Mouse (Mus musculus) forebrain, postnatal 0 days (tissue): ENCODE measurements around the gene Ctla4. TPM values are rescaled to one million over a fixed set of nuclear protein-coding genes. Genes with fewer than 3 reads are reported as not detected.
A peak's percentile ranks its signal among the peaks of the same experiment; 100 is the strongest.

Experiments
- ATAC-seq: fragments of 200-750 bp; cut with Nextera tagmentation; 2 replicates; pipeline ENCODE4 v1.8.0; 2017; ENCODE audit warnings: mild to moderate bottlenecking, moderate library complexity
- DNase-seq: peaks from one replicate; pipeline ENCODE4 v3.0.0-alpha.2; 2015
- H3K27ac ChIP-seq: fragments of 300-500 bp; sonication (generic); 2 replicates; pipeline ENCODE4 v1.5.1; 2014; ENCODE audit warnings: low read depth, mild to moderate bottlenecking, antibody characterized with exemption, low read length, moderate library complexity, mixed read lengths
- H3K27me3 ChIP-seq: fragments of 300-500 bp; sonication (generic); 2 replicates; pipeline ENCODE4 v1.6.1; 2014; ENCODE audit warnings: mild to moderate bottlenecking, low read length, mixed read lengths; ENCODE audit not compliant: insufficient read depth
- H3K36me3 ChIP-seq: fragments of 300-500 bp; sonication (generic); 2 replicates; pipeline ENCODE4 v1.6.1; 2014; ENCODE audit warnings: mild to moderate bottlenecking, moderate library complexity; ENCODE audit not compliant: insufficient read depth
- H3K4me1 ChIP-seq: fragments of 300-500 bp; sonication (generic); 2 replicates; pipeline ENCODE4 v1.6.1; 2014; ENCODE audit warnings: antibody characterized with exemption; ENCODE audit not compliant: insufficient read depth
- H3K4me2 ChIP-seq: fragments of 300-500 bp; sonication (generic); 2 replicates; pipeline ENCODE4 v1.6.1; 2014; ENCODE audit warnings: low read depth, mild to moderate bottlenecking, moderate library complexity
- H3K4me3 ChIP-seq: fragments of 300-500 bp; sonication (generic); 2 replicates; pipeline ENCODE4 v1.5.1; 2014; ENCODE audit warnings: low read depth, low read length, mixed read lengths
- H3K9ac ChIP-seq: fragments of 300-500 bp; sonication (generic); 2 replicates; pipeline ENCODE4 v1.6.1; 2014; ENCODE audit warnings: mild to moderate bottlenecking
- H3K9me3 ChIP-seq: fragments of 300-500 bp; sonication (generic); 2 replicates; pipeline ENCODE4 v1.6.1; 2016; ENCODE audit warnings: low read length
- CTCF ChIP-seq: sonication (generic); IDR thresholded peaks from 2 replicates; pipeline ENCODE4 v1.5.1; 2016; ENCODE audit warnings: antibody characterized with exemption, control low read depth, low read depth
- WGBS: fragments of 180-500 bp; shearing (Covaris S2); extraction: QIAGEN DNeasy Blood & Tissue Kit; methylation state at CpG from one replicate; pipeline ENCODE4 v1.1.7; 2014; 5-methylcytosine and 5-hydroxymethylcytosine counted together
- polyA plus RNA-seq: library from polyadenylated mRNA; unstranded; fragments of >200 nt; fragmentation: Nextera tagmentation; extraction: Ambion mirVana; gene quantifications from 2 replicates; pipeline ENCODE4 v1.2.1, GENCODE M21; 2015
- total RNA-seq: library from RNA; depleted of rRNA; stranded (reverse); fragments of >200 nt; gene quantifications from 2 replicates; pipeline ENCODE4 v1.2.3, GENCODE M21; 2014

The Ctla4 gene
- total and polyA plus RNA-seq, 2 experiments from 2014 or later, result 0.10 TPM; not detected in 1

- Histone ChIP-seq H3K27ac (no peak overlapping the region), H3K36me3 (no peaks in the 10 kb centered on the region), H3K27me3 (no peaks in the 10 kb centered on the region), H3K4me1 (peaks cover 8% of the 10 kb centered on the region; the same call in 1 of the 2 replicates), H3K4me2 (no peak overlapping the region), H3K9me3 (no peaks in the 10 kb centered on the region), H3K4me3 (no peak overlapping the region), H3K9ac (no peak overlapping the region)
- 58% methylated on average over 3 of the region's 3 CpGs for WGBS
- ATAC-seq (no peak), DNase-seq (no peak)
- no peak for TF ChIP-seq CTCF
Measured at GRCm38 (mm10) chr1:60859159-60859558, 27.6 kb upstream of the Ctla4 start.

- DNase-seq (no peak), ATAC-seq (no peak)
- Histone ChIP-seq H3K36me3 (no peaks in the 10 kb centered on the region), H3K4me1 (peaks cover 8% of the 10 kb centered on the region; the same call in 1 of the 2 replicates), H3K4me2 (no peak overlapping the region), H3K27ac (no peak overlapping the region), H3K9ac (no peak overlapping the region), H3K27me3 (no peaks in the 10 kb centered on the region), H3K9me3 (no peaks in the 10 kb centered on the region), H3K4me3 (no peak overlapping the region)
- TF ChIP-seq CTCF, result no peak
- WGBS, result 83% methylated on average over 3 of the region's 3 CpGs
Measured at GRCm38 (mm10) chr1:60859842-60860241, 27.0 kb upstream of the Ctla4 start.

GRCm38 (mm10) chr1:60860357-60860946 is 26.3 kb upstream of the Ctla4 start:
- Histone ChIP-seq H3K4me2 (peak overlapping the region; percentile 44), H3K4me1 (peaks cover 8% of the 10 kb centered on the region; the same call in 1 of the 2 replicates), H3K27ac (peak overlapping the region; percentile 75), H3K36me3 (no peaks in the 10 kb centered on the region), H3K4me3 (peak overlapping the region; percentile 26), H3K27me3 (no peaks in the 10 kb centered on the region), H3K9me3 (no peaks in the 10 kb centered on the region), H3K9ac (peak overlapping the region; percentile 47)
- WGBS, result 11% methylated on average over 3 of the region's 3 CpGs
- TF ChIP-seq CTCF, result peak; percentile 94
- peak; percentile 94 for ATAC-seq
- peak; percentile 91 for DNase-seq

GRCm38 (mm10) chr1:60860955-60861354 is 25.8 kb upstream of the Ctla4 start:
- peak overlapping the region; percentile 75 for H3K27ac ChIP-seq
- peak overlapping the region; percentile 26 for H3K4me3 ChIP-seq
- TF ChIP-seq CTCF, result no peak
- H3K27me3 ChIP-seq, result no peaks in the 10 kb centered on the region
- no peaks in the 10 kb centered on the region for H3K36me3 ChIP-seq
- ATAC-seq, result peak; percentile 84
- H3K4me2 ChIP-seq, result peak overlapping the region; percentile 44
- no peak for DNase-seq
- no peaks in the 10 kb centered on the region for H3K9me3 ChIP-seq
- peaks cover 8% of the 10 kb centered on the region; the same call in 1 of the 2 replicates for H3K4me1 ChIP-seq
- 20% methylated on average over 5 of the region's 5 CpGs for WGBS
- H3K9ac ChIP-seq, result peak overlapping the region; percentile 47

- 38% methylated on average over 5 of the region's 5 CpGs for WGBS
- peak; percentile 56 for ATAC-seq
- TF ChIP-seq CTCF, result no peak
- Histone ChIP-seq H3K36me3 (no peaks in the 10 kb centered on the region), H3K27ac (peak overlapping the region; percentile 75), H3K27me3 (no peaks in the 10 kb centered on the region), H3K9me3 (no peaks in the 10 kb centered on the region), H3K4me3 (peak overlapping the region; percentile 26; the same call in 1 of the 2 replicates), H3K9ac (peak overlapping the region; percentile 47), H3K4me2 (peak overlapping the region; percentile 44), H3K4me1 (peaks cover 8% of the 10 kb centered on the region; the same call in 1 of the 2 replicates)
- peak; percentile 68 for DNase-seq
Measured at GRCm38 (mm10) chr1:60861431-60861830, 25.4 kb upstream of the Ctla4 start.

GRCm38 (mm10) chr1:60862510-60862909 is 24.3 kb upstream of the Ctla4 start:
- DNase-seq, result no peak
- no peaks in the 10 kb centered on the region for H3K27me3 ChIP-seq
- no peak overlapping the region for H3K27ac ChIP-seq
- H3K4me2 ChIP-seq, result no peak overlapping the region
- H3K36me3 ChIP-seq, result no peaks in the 10 kb centered on the region
- H3K9me3 ChIP-seq, result no peaks in the 10 kb centered on the region
- 74% methylated on average over 3 of the region's 3 CpGs for WGBS
- no peak overlapping the region for H3K9ac ChIP-seq
- ATAC-seq, result no peak
- no peak for TF ChIP-seq CTCF
- H3K4me3 ChIP-seq, result no peak overlapping the region
- H3K4me1 ChIP-seq, result peaks cover 8% of the 10 kb centered on the region; the same call in 1 of the 2 replicates

GRCm38 (mm10) chr1:60862951-60863461 is 23.8 kb upstream of the Ctla4 start:
- no peaks in the 10 kb centered on the region for H3K36me3 ChIP-seq
- ATAC-seq, result no peak
- no peaks in the 10 kb centered on the region for H3K27me3 ChIP-seq
- H3K9ac ChIP-seq, result no peak overlapping the region
- H3K4me2 ChIP-seq, result no peak overlapping the region
- 54% methylated on average over 13 of the region's 13 CpGs for WGBS
- no peak overlapping the region for H3K27ac ChIP-seq
- TF ChIP-seq CTCF, result no peak
- no peak for DNase-seq
- no peak overlapping the region for H3K4me3 ChIP-seq
- H3K9me3 ChIP-seq, result no peaks in the 10 kb centered on the region
- peaks cover 8% of the 10 kb centered on the region; the same call in 1 of the 2 replicates for H3K4me1 ChIP-seq
